Mouse (Mus musculus): ENCODE data around the gene Fli1. TPM values are rescaled to one million over a fixed set of nuclear protein-coding genes. Genes with fewer than 3 reads are reported as not detected.

Fli1 gene
- polyA plus RNA-seq, 1 experiment from 2014 or later: 7.9 TPM

DNA sequence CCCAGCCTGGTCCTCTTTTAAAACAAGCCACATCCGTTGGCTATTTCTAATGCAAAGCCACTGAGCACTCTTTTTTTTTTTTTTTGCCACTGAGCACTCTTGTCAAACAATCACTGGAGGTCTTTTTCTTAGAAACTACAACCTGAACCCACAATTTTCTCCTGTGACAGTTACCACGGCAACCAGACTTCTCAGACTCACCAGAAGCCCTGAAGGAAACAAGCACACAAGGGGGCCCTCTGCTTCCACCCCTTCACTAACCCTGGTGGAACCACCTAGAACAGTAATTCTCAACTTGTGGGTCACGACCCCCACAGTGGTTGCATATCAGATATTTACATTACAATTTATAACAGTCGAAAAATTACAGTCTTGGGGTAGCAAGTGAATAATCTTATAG is 53.3 kb downstream of the Fli1 start:
- Histone ChIP-seq H3K9me3 (no peaks in the 10 kb centered on the region), H3K27ac (no peak overlapping the region), H3K4me2 (no peak overlapping the region), H3K9ac (no peak overlapping the region), H3K36me3 (replicated peaks) (no peaks in the 10 kb centered on the region), H3K4me3 (no peak overlapping the region), H3K27me3 (replicated peaks) (no peaks in the 10 kb centered on the region), H3K4me1 (no peaks in the 10 kb centered on the region)
- 64% methylated on average over 4 of the region's 4 CpGs for WGBS
- no peak for ATAC-seq (replicated peaks)

DNA sequence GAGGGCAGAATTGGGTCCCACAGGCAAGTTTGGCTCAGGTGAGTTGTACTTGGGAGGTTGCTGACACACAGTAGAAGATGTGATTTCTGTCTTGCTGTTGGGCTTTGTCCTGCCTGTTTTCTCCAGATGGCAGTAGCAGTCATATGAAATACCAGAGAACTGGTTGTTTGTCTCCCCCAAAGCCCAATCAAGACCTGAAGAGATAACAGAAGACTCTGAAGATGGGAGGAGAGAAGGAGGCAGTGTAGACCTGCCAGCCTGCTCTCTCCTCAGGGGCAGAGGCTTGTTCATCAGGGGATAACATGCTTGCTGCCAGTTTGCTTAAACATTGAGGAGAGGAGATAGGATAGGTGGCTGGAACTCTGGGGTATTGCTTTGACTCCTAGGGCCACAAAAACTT is 54.0 kb downstream of the Fli1 start:
- no peak overlapping the region for H3K4me2 ChIP-seq
- no peaks in the 10 kb centered on the region for H3K9me3 ChIP-seq
- H3K9ac ChIP-seq: no peak overlapping the region
- H3K4me1 ChIP-seq: no peaks in the 10 kb centered on the region
- no peaks in the 10 kb centered on the region for H3K27me3 ChIP-seq (replicated peaks)
- no peaks in the 10 kb centered on the region for H3K36me3 ChIP-seq (replicated peaks)
- ATAC-seq (replicated peaks): no peak
- no peak overlapping the region for H3K27ac ChIP-seq
- no peak overlapping the region for H3K4me3 ChIP-seq

DNA sequence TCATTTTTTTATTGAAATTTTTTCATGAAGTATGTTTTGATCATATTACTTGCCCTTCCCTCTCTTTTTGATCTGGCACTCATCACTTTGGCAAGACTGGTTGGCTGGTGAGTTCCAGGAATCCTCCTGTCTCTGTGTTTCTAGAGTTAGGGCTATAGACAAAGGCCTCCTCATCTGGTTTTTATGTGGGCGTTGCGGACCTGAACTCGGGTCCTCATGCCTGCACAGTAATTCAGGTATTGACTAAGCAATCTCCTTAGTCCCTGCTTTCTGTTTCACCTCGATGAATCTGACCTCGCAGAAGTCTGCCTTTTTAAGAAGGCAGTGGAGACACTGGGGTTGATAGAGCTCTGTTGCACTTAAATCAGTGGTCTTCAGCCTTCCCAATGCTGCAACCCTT is 54.8 kb downstream of the Fli1 start:
- H3K9ac ChIP-seq: no peak overlapping the region
- no peaks in the 10 kb centered on the region for H3K4me1 ChIP-seq
- no peaks in the 10 kb centered on the region for H3K27me3 ChIP-seq (replicated peaks)
- no peaks in the 10 kb centered on the region for H3K9me3 ChIP-seq
- H3K27ac ChIP-seq: no peak overlapping the region
- ATAC-seq (replicated peaks): no peak
- WGBS: 96% methylated on average over 5 of the region's 5 CpGs
- H3K4me2 ChIP-seq: no peak overlapping the region
- H3K36me3 ChIP-seq (replicated peaks): no peaks in the 10 kb centered on the region
- H3K4me3 ChIP-seq: no peak overlapping the region

DNA sequence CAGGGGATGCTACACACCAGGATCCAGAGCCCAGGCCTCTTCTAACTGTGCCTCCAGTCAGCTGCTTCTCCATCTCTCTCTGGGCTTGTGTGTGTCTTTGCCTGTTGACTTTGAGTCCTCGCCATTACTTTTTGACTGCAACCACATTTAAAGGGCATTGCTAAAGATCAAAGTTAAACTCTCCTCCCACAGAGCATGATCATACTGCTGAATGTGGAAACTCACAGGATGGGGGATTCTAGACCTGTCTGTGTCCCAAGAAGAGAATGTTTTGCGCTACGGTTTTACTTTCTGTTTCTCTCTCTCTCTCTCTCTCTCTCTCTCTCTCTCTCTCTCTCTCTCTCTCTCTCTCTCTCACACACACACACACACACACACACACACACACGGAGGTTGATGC is 55.3 kb downstream of the Fli1 start:
- H3K4me1 ChIP-seq: no peaks in the 10 kb centered on the region
- 89% methylated on average over 4 of the region's 4 CpGs for WGBS
- H3K9ac ChIP-seq: no peak overlapping the region
- H3K27ac ChIP-seq: no peak overlapping the region
- H3K4me3 ChIP-seq: no peak overlapping the region
- no peaks in the 10 kb centered on the region for H3K9me3 ChIP-seq
- H3K27me3 ChIP-seq (replicated peaks): no peaks in the 10 kb centered on the region
- no peaks in the 10 kb centered on the region for H3K36me3 ChIP-seq (replicated peaks)
- H3K4me2 ChIP-seq: no peak overlapping the region
- ATAC-seq (replicated peaks): no peak

DNA sequence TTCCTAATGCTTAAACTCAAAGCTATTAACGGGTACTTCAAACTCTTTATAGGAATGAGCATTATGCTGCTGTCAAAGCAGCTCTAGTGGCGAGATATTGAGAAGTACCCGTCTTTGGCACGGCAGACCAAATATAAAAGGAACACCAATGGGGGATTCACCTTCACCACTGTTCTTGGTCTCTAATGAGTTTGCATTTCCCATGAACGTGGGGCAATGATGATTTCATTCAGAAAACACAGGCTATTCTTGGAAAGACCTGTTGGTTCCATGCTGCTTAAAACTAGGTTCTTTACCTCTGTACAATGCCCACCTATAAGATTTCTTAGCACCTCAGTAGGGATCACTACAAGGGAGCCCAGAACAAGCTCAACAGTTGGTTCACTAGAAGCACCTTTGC is 62.2 kb downstream of the Fli1 start:
- H3K4me3 ChIP-seq: no peak overlapping the region
- H3K27ac ChIP-seq: no peak overlapping the region
- no peaks in the 10 kb centered on the region for H3K9me3 ChIP-seq
- no peak overlapping the region for H3K9ac ChIP-seq
- H3K36me3 ChIP-seq (replicated peaks): no peaks in the 10 kb centered on the region
- H3K4me1 ChIP-seq: peaks cover 13% of the 10 kb centered on the region
- WGBS: 83% methylated on average over 5 of the region's 5 CpGs
- no peak overlapping the region for H3K4me2 ChIP-seq
- no peak for ATAC-seq (replicated peaks)
- H3K27me3 ChIP-seq (replicated peaks): no peaks in the 10 kb centered on the region

DNA sequence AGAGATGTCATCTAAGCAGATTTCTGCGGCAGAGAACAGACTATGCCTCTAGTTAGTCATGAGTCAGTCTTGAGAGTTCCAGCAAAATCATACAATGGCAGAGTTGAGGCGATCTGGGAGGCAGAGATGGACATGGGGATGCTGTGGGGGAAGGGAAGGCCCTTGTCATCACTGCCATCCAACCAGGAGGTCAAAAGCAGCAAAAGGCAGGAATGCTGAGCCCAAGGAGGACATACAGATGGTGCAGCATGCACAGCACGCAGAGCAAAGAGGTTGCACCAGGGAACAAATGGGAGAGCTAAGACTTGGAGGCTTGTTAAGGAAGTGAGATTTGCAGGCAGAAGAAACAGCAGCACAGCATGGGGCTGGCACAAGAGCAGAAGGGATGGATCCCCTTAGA is 63.9 kb downstream of the Fli1 start:
- whole genome bisulfite sequencing: 65% methylated on average over 3 of the region's 3 CpGs

DNA sequence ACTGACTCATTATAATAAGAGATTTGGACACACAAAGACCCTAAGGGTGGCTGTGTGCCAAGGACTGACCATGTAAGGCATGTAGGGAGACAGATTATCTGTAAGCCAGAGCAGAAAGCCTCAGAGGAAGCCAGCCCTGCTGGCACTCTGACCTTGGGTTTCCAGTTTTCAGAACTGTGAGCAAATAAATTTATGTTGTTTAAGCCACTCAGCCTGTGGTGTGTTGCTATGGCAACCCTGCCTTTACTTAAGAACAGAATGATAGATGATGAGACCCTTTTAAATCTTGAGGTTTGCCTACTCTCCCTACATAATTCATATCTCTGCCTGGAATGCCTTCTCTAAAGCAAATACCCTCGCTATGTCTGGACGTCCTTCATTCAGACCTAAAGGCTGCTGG is 64.6 kb downstream of the Fli1 start:
- peak; percentile 73; the same call in 1 of the 2 replicates for ATAC-seq (replicated peaks)
- 41% methylated on average over 2 of the region's 2 CpGs for WGBS

More for the DNA sequence above, 63.9 kb downstream of the Fli1 start:
- no peak overlapping the region for H3K9ac ChIP-seq
- H3K27me3 ChIP-seq (replicated peaks): no peaks in the 10 kb centered on the region
- no peaks in the 10 kb centered on the region for H3K36me3 ChIP-seq (replicated peaks)
- H3K9me3 ChIP-seq: no peaks in the 10 kb centered on the region
- peaks cover 13% of the 10 kb centered on the region for H3K4me1 ChIP-seq
- H3K4me3 ChIP-seq: no peak overlapping the region
- H3K4me2 ChIP-seq: no peak overlapping the region
- no peak for ATAC-seq (replicated peaks)
- H3K27ac ChIP-seq: no peak overlapping the region

DNA sequence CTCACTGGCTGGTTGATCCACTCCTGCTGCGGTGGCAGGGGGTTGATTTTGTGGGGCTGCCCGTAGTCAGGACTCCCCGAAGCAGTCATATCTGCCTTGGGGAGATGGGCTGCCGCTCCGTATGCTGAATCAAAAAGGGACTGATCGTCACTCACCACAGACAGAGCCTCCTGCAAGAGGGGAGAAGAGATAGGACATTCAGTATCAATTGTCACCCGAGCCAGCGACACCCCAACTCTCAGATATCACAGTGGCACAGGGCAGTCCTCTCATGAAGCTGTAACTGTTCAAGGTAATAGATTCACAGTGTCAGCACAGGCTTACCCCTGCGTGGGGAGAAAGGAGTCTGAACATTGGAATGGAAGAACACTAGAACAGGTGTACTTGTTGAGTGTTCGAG is 66.1 kb downstream of the Fli1 start:
- Histone ChIP-seq H3K27ac (no peak overlapping the region), H3K36me3 (replicated peaks) (no peaks in the 10 kb centered on the region), H3K4me3 (no peak overlapping the region), H3K9ac (no peak overlapping the region), H3K4me1 (peaks cover 13% of the 10 kb centered on the region), H3K27me3 (replicated peaks) (no peaks in the 10 kb centered on the region), H3K9me3 (no peaks in the 10 kb centered on the region), H3K4me2 (no peak overlapping the region)
- 95% methylated on average over 10 of the region's 10 CpGs for WGBS
- no peak for ATAC-seq (replicated peaks)

More for the DNA sequence above, 64.6 kb downstream of the Fli1 start:
- Histone ChIP-seq H3K27ac (peak overlapping the region; percentile 3; the same call in 1 of the 2 replicates), H3K9ac (no peak overlapping the region), H3K27me3 (replicated peaks) (no peaks in the 10 kb centered on the region), H3K9me3 (no peaks in the 10 kb centered on the region), H3K4me3 (no peak overlapping the region), H3K4me2 (no peak overlapping the region), H3K4me1 (peaks cover 13% of the 10 kb centered on the region), H3K36me3 (replicated peaks) (no peaks in the 10 kb centered on the region)

DNA sequence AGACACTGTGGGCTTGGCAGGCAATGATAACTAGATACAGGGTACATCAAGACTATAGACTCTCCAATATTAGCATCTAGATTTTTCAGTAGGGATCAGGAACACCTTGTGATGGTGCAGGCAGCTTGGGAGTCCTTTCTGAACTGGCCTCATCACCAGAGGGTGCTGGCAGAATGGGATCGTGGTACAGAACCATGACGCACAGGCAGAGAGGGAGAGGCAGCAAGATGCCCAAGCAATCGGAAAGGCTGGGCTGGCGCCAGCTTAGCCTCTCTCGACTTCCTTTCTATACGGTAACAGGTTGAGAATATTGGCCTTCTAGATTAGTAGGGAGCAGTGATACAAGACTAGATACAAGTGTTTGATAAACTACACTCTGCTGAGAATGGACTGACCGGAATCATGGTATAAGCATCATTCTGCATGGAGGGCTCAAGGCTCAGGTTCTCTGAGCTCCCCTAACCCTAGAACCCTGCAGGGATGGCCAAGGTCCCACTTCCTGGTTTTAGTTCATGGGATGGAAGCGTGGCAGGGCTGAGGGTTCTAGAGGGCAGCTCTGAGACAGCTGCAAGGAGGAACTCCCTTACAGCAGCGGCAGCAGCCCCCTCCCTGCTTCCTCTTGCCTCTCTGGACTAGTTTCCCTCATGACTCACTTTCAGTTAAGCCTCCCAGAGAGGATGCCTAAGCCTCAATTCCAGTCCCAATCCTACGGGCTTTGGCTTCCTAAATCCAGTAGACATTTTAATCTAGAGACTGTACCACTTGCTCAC is 67.9 kb downstream of the Fli1 start:
- peaks cover 13% of the 10 kb centered on the region for H3K4me1 ChIP-seq
- WGBS: 88% methylated on average over 10 of the region's 10 CpGs
- H3K9ac ChIP-seq: no peak overlapping the region
- ATAC-seq (replicated peaks): no peak
- no peaks in the 10 kb centered on the region for H3K27me3 ChIP-seq (replicated peaks)
- H3K36me3 ChIP-seq (replicated peaks): no peaks in the 10 kb centered on the region
- H3K4me3 ChIP-seq: no peak overlapping the region
- H3K4me2 ChIP-seq: no peak overlapping the region
- H3K27ac ChIP-seq: no peak overlapping the region
- H3K9me3 ChIP-seq: no peaks in the 10 kb centered on the region

DNA sequence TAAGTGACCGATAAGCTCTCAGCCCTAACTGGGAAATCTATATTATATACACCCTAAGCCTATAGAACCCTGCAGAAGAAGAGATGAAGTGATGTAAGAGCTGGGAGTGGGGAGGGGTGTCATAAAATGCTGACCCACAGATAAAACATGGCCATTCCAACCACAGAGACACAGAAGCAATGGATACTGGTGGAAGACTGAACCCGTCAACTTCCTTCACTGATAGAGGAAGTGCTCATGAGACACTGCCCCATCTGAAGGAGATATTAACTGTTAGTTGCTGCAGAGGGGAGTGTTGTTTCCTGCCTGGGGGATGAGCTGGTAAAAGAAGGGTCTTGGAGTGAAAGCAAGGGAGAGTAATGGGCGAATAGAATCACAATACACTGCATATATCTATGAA is 70.3 kb downstream of the Fli1 start:
- no peak overlapping the region for H3K9ac ChIP-seq
- no peaks in the 10 kb centered on the region for H3K36me3 ChIP-seq (replicated peaks)
- H3K4me1 ChIP-seq: no peaks in the 10 kb centered on the region
- H3K9me3 ChIP-seq: no peaks in the 10 kb centered on the region
- no peak overlapping the region for H3K27ac ChIP-seq
- no peaks in the 10 kb centered on the region for H3K27me3 ChIP-seq (replicated peaks)
- no peak overlapping the region for H3K4me2 ChIP-seq
- H3K4me3 ChIP-seq: no peak overlapping the region
- 95% methylated on average over 3 of the region's 3 CpGs for WGBS
- ATAC-seq (replicated peaks): no peak

DNA sequence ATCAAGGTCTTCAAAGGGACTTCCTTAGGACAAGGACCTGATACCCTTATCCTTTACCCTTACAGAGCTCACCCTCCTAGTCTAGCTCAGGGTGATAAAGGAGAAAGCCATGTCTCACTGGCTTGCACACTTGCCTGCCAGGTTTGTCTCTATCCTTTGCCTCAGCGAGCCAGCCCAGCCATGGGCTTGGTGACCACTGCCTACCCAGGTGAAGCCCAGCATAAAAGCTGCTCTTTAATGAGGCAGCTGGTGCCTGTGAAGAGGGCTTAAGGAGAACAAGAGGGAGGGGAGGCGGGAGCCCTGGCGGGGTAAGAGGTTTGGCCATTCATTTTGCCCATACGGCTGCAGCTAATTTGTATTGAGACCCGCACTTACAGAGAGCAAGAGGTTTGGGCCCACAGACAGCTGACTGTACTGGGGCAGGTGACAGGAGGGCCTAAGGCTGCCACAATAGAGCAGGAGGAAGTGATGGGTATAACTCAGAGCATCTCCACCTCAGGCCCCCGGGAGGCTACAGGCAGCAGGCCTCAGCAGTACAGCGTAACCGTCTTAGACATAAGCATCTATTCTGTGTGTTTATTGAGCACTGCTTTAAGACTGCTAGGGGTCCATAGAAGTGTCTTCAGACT is 73.4 kb downstream of the Fli1 start:
- WGBS: 55% methylated on average over 8 of the region's 8 CpGs
- Histone ChIP-seq H3K4me3 (no peak overlapping the region), H3K27me3 (replicated peaks) (no peaks in the 10 kb centered on the region), H3K4me1 (no peaks in the 10 kb centered on the region), H3K4me2 (no peak overlapping the region), H3K36me3 (replicated peaks) (no peaks in the 10 kb centered on the region), H3K9ac (no peak overlapping the region), H3K9me3 (no peaks in the 10 kb centered on the region), H3K27ac (no peak overlapping the region)
- ATAC-seq (replicated peaks): no peak

DNA sequence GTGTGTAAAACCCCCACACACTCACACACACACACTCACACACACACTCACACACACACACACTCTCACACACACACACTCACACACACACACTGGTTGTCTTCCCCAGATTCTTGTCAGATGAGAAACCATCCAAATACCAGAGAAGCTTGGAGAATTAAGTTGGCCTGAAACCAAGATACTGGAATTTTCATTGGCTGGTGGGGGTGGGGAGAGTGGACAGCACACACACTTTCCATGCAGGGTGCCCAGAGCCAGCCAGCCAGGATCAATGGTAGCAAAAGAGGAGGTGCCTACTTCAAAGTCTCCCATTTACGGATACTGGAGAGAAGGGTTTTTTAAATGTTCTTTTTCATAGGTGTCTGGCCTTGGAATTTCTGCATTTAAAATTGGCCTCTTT is 74.3 kb downstream of the Fli1 start:
- Histone ChIP-seq H3K27me3 (replicated peaks) (no peaks in the 10 kb centered on the region), H3K4me1 (no peaks in the 10 kb centered on the region), H3K36me3 (replicated peaks) (no peaks in the 10 kb centered on the region), H3K4me2 (no peak overlapping the region), H3K9me3 (no peaks in the 10 kb centered on the region), H3K9ac (no peak overlapping the region), H3K4me3 (no peak overlapping the region), H3K27ac (no peak overlapping the region)
- 65% methylated on average over 1 of the region's 1 CpGs for WGBS
- ATAC-seq (replicated peaks): no peak

DNA sequence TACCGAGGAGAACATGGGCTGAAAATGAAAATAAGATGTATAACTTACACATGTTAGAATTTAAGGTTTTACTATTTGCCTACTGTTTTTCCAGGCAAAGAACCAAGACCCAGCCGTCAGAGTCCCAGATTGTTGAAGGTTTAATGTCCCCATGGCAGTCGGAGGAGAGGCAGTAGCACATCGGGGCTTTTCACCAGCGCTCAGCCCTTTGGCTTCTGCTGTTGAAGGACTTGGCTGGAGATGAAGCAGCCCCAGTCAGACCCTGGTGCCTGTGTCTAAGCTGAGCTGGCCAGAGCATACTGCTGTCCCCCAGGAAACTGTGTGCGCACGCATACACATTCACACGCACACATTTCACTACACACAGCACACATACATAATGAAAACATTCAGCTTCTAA is 75.2 kb downstream of the Fli1 start:
- H3K36me3 ChIP-seq (replicated peaks): no peaks in the 10 kb centered on the region
- no peak overlapping the region for H3K27ac ChIP-seq
- H3K9ac ChIP-seq: no peak overlapping the region
- H3K4me2 ChIP-seq: no peak overlapping the region
- H3K4me1 ChIP-seq: no peaks in the 10 kb centered on the region
- no peaks in the 10 kb centered on the region for H3K9me3 ChIP-seq
- WGBS: 85% methylated on average over 8 of the region's 8 CpGs
- H3K27me3 ChIP-seq (replicated peaks): no peaks in the 10 kb centered on the region
- ATAC-seq (replicated peaks): no peak
- H3K4me3 ChIP-seq: no peak overlapping the region

Measured in midbrain, embryonic 15.5 days (tissue).